Mouse (Mus musculus) hindbrain, embryonic 13.5 days (tissue): ENCODE results near the gene Ppp1r3d. TPM values are rescaled to one million over a fixed set of nuclear protein-coding genes. Genes with fewer than 3 reads are reported as not detected.

Experiments used
- ATAC-seq: fragments of 200-750 bp; cut with Nextera tagmentation; 2 replicates; pipeline ENCODE4 v1.8.0; 2017; ENCODE audit warnings: moderate TSS enrichment; ENCODE audit not compliant: low FRiP score
- H3K27ac ChIP-seq: fragments of 300-500 bp; sonication (generic); 2 replicates; pipeline ENCODE4 v1.5.1; 2015; ENCODE audit warnings: inconsistent platforms, mild to moderate bottlenecking, moderate library complexity
- H3K27me3 ChIP-seq: fragments of 300-500 bp; sonication (generic); 2 replicates; pipeline ENCODE4 v1.6.1; 2015; ENCODE audit warnings: mild to moderate bottlenecking, inconsistent platforms
- H3K36me3 ChIP-seq: fragments of 300-500 bp; sonication (generic); 2 replicates; pipeline ENCODE4 v1.6.1; 2015; ENCODE audit warnings: mild to moderate bottlenecking, inconsistent platforms
- H3K4me1 ChIP-seq: fragments of 300-500 bp; sonication (generic); replicated peaks from 2 replicates; pipeline ENCODE4 v1.6.1; 2015; ENCODE audit warnings: inconsistent platforms
- H3K4me2 ChIP-seq: fragments of 300-500 bp; sonication (generic); 2 replicates; pipeline ENCODE4 v1.6.1; 2015; ENCODE audit warnings: inconsistent platforms, mild to moderate bottlenecking, moderate library complexity
- H3K4me3 ChIP-seq: fragments of 300-500 bp; sonication (generic); 2 replicates; pipeline ENCODE4 v1.5.1; 2015; ENCODE audit warnings: mild to moderate bottlenecking, inconsistent platforms
- H3K9ac ChIP-seq: fragments of 300-500 bp; sonication (generic); 2 replicates; pipeline ENCODE4 v1.6.1; 2015; ENCODE audit warnings: mild to moderate bottlenecking, inconsistent platforms
- H3K9me3 ChIP-seq: fragments of 300-500 bp; sonication (generic); 2 replicates; pipeline ENCODE4 v1.6.1; 2016; ENCODE audit warnings: inconsistent platforms
- WGBS: fragments of 180-500 bp; shearing (Covaris S2); methylation state at CpG from one replicate; pipeline ENCODE4 v1.1.7; 2015; 5-methylcytosine and 5-hydroxymethylcytosine counted together
- polyA plus RNA-seq: library from polyadenylated mRNA; unstranded; fragments of >200 nt; fragmentation: Nextera tagmentation; extraction: Ambion mirVana; gene quantifications from 2 replicates; pipeline ENCODE4 v1.2.1, GENCODE M21; 2015

The Ppp1r3d gene
- polyA plus RNA-seq = 2.3 and 2.9 TPM in 2 replicates

- Histone ChIP-seq H3K4me2 (peak within 1 kb of the TSS; percentile 99), H3K9me3 (no peaks in the 10 kb centered on the region), H3K27me3 (peaks cover 23% of the 10 kb centered on the region), H3K4me3 (peak within 1 kb of the TSS; percentile 53), H3K27ac (peak within 1 kb of the TSS; percentile 89), H3K9ac (peak within 1 kb of the TSS; percentile 71), H3K4me1 (peaks cover 31% of the 10 kb centered on the region), H3K36me3 (peaks cover 5% of the 10 kb centered on the region)
- ATAC-seq = peak; percentile 91
- WGBS = under 1% methylated on average over 47 of the region's 74 CpGs
These were observed at the start of gene Ppp1r3d, which contains the start of gene Fam217b for GRCm38 (mm10) chr2:178414261-178415149. Gene Ppp1r3d, minus strand, starts transcription at chr2:178414472. Gene Fam217b, plus strand, starts transcription at chr2:178414524.

GRCm38 (mm10) chr2:178460353-178460752 is 46.1 kb upstream of the Ppp1r3d start:
- Histone ChIP-seq H3K4me2 (no peak overlapping the region), H3K27me3 (no peaks in the 10 kb centered on the region), H3K4me1 (peaks cover 3% of the 10 kb centered on the region), H3K9ac (no peak overlapping the region), H3K36me3 (no peaks in the 10 kb centered on the region), H3K4me3 (no peak overlapping the region), H3K9me3 (no peaks in the 10 kb centered on the region), H3K27ac (no peak overlapping the region)
- 64% methylated on average over 5 of the region's 5 CpGs for WGBS
- ATAC-seq = no peak

- H3K4me1 ChIP-seq = peaks cover 8% of the 10 kb centered on the region
- H3K4me3 ChIP-seq = no peak overlapping the region
- no peaks in the 10 kb centered on the region for H3K27me3 ChIP-seq
- H3K36me3 ChIP-seq = no peaks in the 10 kb centered on the region
- no peak for ATAC-seq
- 97% methylated on average over 6 of the region's 6 CpGs for WGBS
- no peak overlapping the region for H3K27ac ChIP-seq
- H3K9me3 ChIP-seq = no peaks in the 10 kb centered on the region
- no peak overlapping the region for H3K4me2 ChIP-seq
- no peak overlapping the region for H3K9ac ChIP-seq
These were observed 43.1 kb upstream of the Ppp1r3d start for GRCm38 (mm10) chr2:178457414-178457813.

GRCm38 (mm10) chr2:178454664-178455516 is 40.6 kb upstream of the Ppp1r3d start:
- H3K4me3 ChIP-seq = no peak overlapping the region
- no peaks in the 10 kb centered on the region for H3K9me3 ChIP-seq
- WGBS = 37% methylated on average over 17 of the region's 17 CpGs
- H3K36me3 ChIP-seq = no peaks in the 10 kb centered on the region
- H3K27ac ChIP-seq = peak overlapping the region; percentile 73
- H3K27me3 ChIP-seq = no peaks in the 10 kb centered on the region
- peak; percentile 69 for ATAC-seq
- H3K4me1 ChIP-seq = peaks cover 8% of the 10 kb centered on the region
- peak overlapping the region; percentile 23 for H3K4me2 ChIP-seq
- H3K9ac ChIP-seq = no peak overlapping the region

DNA sequence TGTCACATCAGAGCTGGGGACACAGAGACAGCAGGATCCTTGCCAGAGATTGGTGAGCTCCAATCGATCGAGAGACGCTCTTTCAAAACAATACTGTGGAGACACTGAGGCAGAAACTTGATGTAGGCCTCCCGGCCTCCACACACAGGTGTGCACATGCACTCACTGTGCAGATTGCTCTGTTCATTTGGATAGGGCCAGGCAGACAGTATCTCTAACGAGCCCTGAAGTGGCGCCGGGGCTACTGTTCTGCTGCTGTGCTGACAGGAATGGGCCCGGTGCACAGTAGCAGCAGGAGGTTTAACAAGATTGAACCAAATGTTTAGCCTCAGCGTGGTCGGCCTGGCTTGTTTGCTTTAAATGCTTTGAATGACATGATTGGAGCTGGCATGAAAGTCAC is 36.7 kb upstream of the Ppp1r3d start:
- no peak overlapping the region for H3K27ac ChIP-seq
- H3K4me2 ChIP-seq = no peak overlapping the region
- no peaks in the 10 kb centered on the region for H3K36me3 ChIP-seq
- H3K27me3 ChIP-seq = no peaks in the 10 kb centered on the region
- H3K9me3 ChIP-seq = no peaks in the 10 kb centered on the region
- no peak for ATAC-seq
- H3K4me3 ChIP-seq = no peak overlapping the region
- H3K9ac ChIP-seq = no peak overlapping the region
- 69% methylated on average over 10 of the region's 10 CpGs for WGBS
- H3K4me1 ChIP-seq = peaks cover 8% of the 10 kb centered on the region

DNA sequence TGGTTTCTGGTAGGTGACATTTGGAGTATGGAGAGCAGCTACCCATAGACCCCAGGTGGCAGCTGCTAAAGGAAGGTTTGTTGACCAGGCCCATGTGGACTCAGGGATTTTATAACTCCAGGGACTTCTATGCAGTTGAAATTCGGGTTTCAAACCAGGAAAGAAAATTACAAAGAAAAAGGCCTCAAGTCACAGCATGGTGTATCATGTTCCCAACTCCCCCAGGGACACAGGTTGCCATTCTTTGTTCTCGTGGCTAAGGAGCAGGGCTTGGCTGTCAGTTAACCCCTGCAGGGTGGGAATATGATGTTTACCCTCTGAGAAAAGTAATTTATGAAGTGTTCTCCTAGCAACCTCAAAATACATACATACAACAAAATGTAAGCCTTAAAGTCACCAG is 36.0 kb upstream of the Ppp1r3d start:
- ATAC-seq = no peak
- H3K9ac ChIP-seq = no peak overlapping the region
- 17% methylated on average over 2 of the region's 2 CpGs for WGBS
- H3K27me3 ChIP-seq = no peaks in the 10 kb centered on the region
- no peaks in the 10 kb centered on the region for H3K9me3 ChIP-seq
- H3K36me3 ChIP-seq = no peaks in the 10 kb centered on the region
- H3K27ac ChIP-seq = no peak overlapping the region
- H3K4me2 ChIP-seq = no peak overlapping the region
- H3K4me1 ChIP-seq = peaks cover 3% of the 10 kb centered on the region
- no peak overlapping the region for H3K4me3 ChIP-seq

- Histone ChIP-seq H3K9ac (no peak overlapping the region), H3K9me3 (no peaks in the 10 kb centered on the region), H3K27ac (no peak overlapping the region), H3K36me3 (no peaks in the 10 kb centered on the region), H3K4me3 (no peak overlapping the region), H3K4me2 (no peak overlapping the region), H3K27me3 (no peaks in the 10 kb centered on the region), H3K4me1 (no peaks in the 10 kb centered on the region)
- 88% methylated on average over 4 of the region's 4 CpGs for WGBS
- no peak for ATAC-seq
These were observed 35.1 kb upstream of the Ppp1r3d start for GRCm38 (mm10) chr2:178449386-178449785.

DNA sequence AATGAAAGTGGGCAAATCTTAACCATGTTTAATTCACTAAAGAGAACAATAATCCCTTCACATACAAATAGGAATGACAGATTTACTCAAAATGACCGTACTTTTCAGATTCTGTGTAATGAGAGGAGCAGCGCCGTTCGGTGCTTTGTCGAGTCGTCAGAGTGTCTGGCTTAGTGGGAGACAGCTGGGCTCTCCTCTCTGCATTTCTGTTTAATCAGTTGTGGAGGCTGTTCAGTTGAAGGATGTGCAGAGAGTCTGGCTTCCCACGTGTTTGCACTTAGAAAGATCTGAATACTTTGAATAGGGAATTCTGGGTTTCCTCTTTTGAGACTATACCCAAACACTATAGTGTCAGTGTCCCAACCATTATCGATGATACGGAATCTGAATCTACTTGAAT is 23.0 kb upstream of the Ppp1r3d start:
- H3K27ac ChIP-seq = no peak overlapping the region
- H3K4me1 ChIP-seq = 0 out of 2 replicates have a peak, but pooled peaks cover 2% of the 10 kb centered on the region
- ATAC-seq = no peak
- no peak overlapping the region for H3K4me3 ChIP-seq
- H3K9ac ChIP-seq = no peak overlapping the region
- H3K27me3 ChIP-seq = no peaks in the 10 kb centered on the region
- 57% methylated on average over 9 of the region's 9 CpGs for WGBS
- H3K9me3 ChIP-seq = no peaks in the 10 kb centered on the region
- no peak overlapping the region for H3K4me2 ChIP-seq
- no peaks in the 10 kb centered on the region for H3K36me3 ChIP-seq

GRCm38 (mm10) chr2:178433903-178434302 is 19.6 kb upstream of the Ppp1r3d start:
- no peaks in the 10 kb centered on the region for H3K9me3 ChIP-seq
- H3K4me1 ChIP-seq = peaks cover 6% of the 10 kb centered on the region
- no peaks in the 10 kb centered on the region for H3K27me3 ChIP-seq
- H3K4me3 ChIP-seq = no peak overlapping the region
- WGBS = 96% methylated on average over 2 of the region's 2 CpGs
- no peak overlapping the region for H3K4me2 ChIP-seq
- no peak for ATAC-seq
- H3K27ac ChIP-seq = no peak overlapping the region
- no peak overlapping the region for H3K9ac ChIP-seq
- no peaks in the 10 kb centered on the region for H3K36me3 ChIP-seq

- Histone ChIP-seq H3K9ac (no peak overlapping the region), H3K36me3 (no peaks in the 10 kb centered on the region), H3K9me3 (no peaks in the 10 kb centered on the region), H3K4me3 (no peak overlapping the region), H3K4me2 (no peak overlapping the region), H3K27me3 (no peaks in the 10 kb centered on the region), H3K27ac (no peak overlapping the region), H3K4me1 (peaks cover 6% of the 10 kb centered on the region)
- no peak for ATAC-seq
- WGBS = 77% methylated on average over 2 of the region's 2 CpGs
These were observed 19.2 kb upstream of the Ppp1r3d start for GRCm38 (mm10) chr2:178433495-178433894.

- 94% methylated on average over 4 of the region's 4 CpGs for WGBS
- no peak within 1 kb of the TSS for H3K9ac ChIP-seq
These were observed 16.0 kb upstream of the Ppp1r3d start, which contains the start of gene Cdh26 for GRCm38 (mm10) chr2:178430231-178430630. Gene Cdh26, plus strand, starts transcription at chr2:178430531.

DNA sequence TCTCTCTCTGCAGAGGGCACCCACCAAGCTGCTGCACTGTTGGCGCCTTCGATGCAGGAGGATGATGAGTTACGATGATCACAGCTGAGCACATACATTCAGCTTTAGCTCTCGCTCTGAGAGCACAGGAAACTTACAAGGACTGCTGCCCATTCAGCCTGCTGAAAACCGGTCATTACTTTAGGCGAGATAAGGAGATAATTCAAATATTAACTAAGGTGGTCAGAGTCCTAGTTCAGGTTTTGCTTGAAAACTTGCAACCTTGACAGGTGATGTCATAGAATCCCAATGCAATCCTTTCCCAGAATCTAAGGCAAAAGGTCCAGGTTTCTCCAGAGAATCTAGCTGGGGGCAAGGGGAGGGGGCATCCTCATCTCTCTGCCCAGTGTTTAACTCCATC is 15.2 kb upstream of the Ppp1r3d start:
- Histone ChIP-seq H3K27me3 (no peaks in the 10 kb centered on the region), H3K4me3 (no peak overlapping the region), H3K27ac (no peak overlapping the region), H3K9me3 (no peaks in the 10 kb centered on the region), H3K36me3 (no peaks in the 10 kb centered on the region), H3K4me2 (no peak overlapping the region), H3K4me1 (peaks cover 4% of the 10 kb centered on the region), H3K9ac (no peak overlapping the region)
- WGBS = 82% methylated on average over 6 of the region's 6 CpGs
- no peak for ATAC-seq

More at GRCm38 (mm10) chr2:178430231-178430630, 16.0 kb upstream of the Ppp1r3d start, which contains the start of gene Cdh26:
- no peak within 1 kb of the TSS for H3K4me2 ChIP-seq
- no peaks in the 10 kb centered on the region for H3K27me3 ChIP-seq
- peaks cover 4% of the 10 kb centered on the region for H3K4me1 ChIP-seq
- H3K4me3 ChIP-seq = no peak within 1 kb of the TSS
- H3K9me3 ChIP-seq = no peaks in the 10 kb centered on the region
- no peak for ATAC-seq
- H3K27ac ChIP-seq = no peak within 1 kb of the TSS
- no peaks in the 10 kb centered on the region for H3K36me3 ChIP-seq
